Mouse (Mus musculus): Measurements from ENCODE around the gene Timm8a2. TPM values are rescaled to one million over a fixed set of nuclear protein-coding genes. Genes with fewer than 3 reads are reported as not detected.

The Timm8a2 gene
- total and polyA plus RNA-seq, 3 experiments, result not detected

DNA sequence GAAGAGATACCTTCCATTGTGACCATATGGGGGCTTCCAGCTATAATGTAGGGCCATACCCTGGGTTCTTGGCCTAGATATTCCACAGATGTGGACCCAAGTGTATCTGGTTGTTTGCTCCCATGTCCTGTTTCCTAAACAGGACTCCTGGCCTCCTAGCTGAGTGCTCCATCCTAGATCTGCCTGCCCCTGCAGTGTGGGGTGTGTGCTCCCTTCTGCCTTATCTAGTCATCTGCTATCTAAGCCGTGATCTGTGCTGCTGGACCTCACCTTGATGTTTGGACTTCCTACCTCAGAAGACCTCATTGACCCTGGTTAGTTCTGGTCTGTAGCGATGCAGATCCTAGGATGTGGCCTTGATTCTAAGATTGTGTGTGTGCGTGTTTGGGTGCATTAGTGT lies 44.6 kb upstream of the Timm8a2 start:
- H3K4me3 ChIP-seq, result no peak overlapping the region
- TF ChIP-seq CTCF (IDR thresholded peaks at IDR 0.05) (no peak), POLR2A (IDR thresholded peaks at IDR 0.05; ENCODE audit: insufficient read depth, low read depth, low read length) (no peak), EP300 (IDR thresholded peaks at IDR 0.05; ENCODE audit: insufficient read depth, low read depth, low read length) (no peak)
- no peak overlapping the region for H3K27ac ChIP-seq
- no peaks in the 10 kb centered on the region for H3K36me3 ChIP-seq (ENCODE audit: control insufficient read depth, insufficient read depth, low read length)
- no peaks in the 10 kb centered on the region for H3K79me2 ChIP-seq (replicated peaks; ENCODE audit: control insufficient read depth, insufficient read depth, low read length)
- intact Hi-C loops (cut with DNase I), result no loop called here
- 96% methylated on average over 3 of the region's 3 CpGs for WGBS
- no peaks in the 10 kb centered on the region for H3K27me3 ChIP-seq (ENCODE audit: control insufficient read depth, insufficient read depth, low read length)
- peaks cover 4% of the 10 kb centered on the region; the same call in 1 of the 2 replicates for H3K4me1 ChIP-seq (ENCODE audit: control insufficient read depth, insufficient read depth, low read length)
- H3K9ac ChIP-seq (ENCODE audit: low read depth, low read length), result no peak overlapping the region
- no peak for DNase-seq

DNA sequence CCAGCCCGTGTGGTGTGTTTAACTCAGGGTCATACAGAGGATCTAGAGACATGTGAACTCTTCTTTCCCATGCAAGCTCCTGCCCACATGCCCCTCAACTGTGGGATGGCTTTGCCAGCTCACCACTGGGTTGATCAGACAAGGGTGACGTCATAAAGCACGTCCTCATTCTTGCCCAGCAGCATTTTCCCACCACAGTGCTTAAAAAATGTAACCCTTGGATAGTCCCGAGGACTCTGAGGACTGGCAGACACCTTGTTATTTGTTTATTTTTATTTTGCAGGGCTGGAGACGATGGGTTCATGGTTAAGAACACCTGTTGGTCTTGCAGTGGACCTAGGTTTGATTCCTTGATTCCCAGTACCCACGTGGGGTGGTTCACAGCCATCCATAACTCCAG lies 43.6 kb upstream of the Timm8a2 start:
- H3K9ac ChIP-seq (ENCODE audit: low read depth, low read length), result no peak overlapping the region
- DNase-seq, result no peak
- no peaks in the 10 kb centered on the region for H3K36me3 ChIP-seq (ENCODE audit: control insufficient read depth, insufficient read depth, low read length)
- intact Hi-C loops (cut with DNase I), result no loop called here
- no peaks in the 10 kb centered on the region for H3K79me2 ChIP-seq (replicated peaks; ENCODE audit: control insufficient read depth, insufficient read depth, low read length)
- H3K4me1 ChIP-seq (ENCODE audit: control insufficient read depth, insufficient read depth, low read length), result peaks cover 4% of the 10 kb centered on the region; the same call in 1 of the 2 replicates
- H3K27me3 ChIP-seq (ENCODE audit: control insufficient read depth, insufficient read depth, low read length), result no peaks in the 10 kb centered on the region
- no peak overlapping the region for H3K4me3 ChIP-seq
- WGBS, result 90% methylated on average over 6 of the region's 6 CpGs
- TF ChIP-seq EP300 (IDR thresholded peaks at IDR 0.05; ENCODE audit: insufficient read depth, low read depth, low read length), result no peak
- no peak for TF ChIP-seq CTCF (IDR thresholded peaks at IDR 0.05)
- no peak for TF ChIP-seq POLR2A (IDR thresholded peaks at IDR 0.05; ENCODE audit: insufficient read depth, low read depth, low read length)
- H3K27ac ChIP-seq, result no peak overlapping the region

DNA sequence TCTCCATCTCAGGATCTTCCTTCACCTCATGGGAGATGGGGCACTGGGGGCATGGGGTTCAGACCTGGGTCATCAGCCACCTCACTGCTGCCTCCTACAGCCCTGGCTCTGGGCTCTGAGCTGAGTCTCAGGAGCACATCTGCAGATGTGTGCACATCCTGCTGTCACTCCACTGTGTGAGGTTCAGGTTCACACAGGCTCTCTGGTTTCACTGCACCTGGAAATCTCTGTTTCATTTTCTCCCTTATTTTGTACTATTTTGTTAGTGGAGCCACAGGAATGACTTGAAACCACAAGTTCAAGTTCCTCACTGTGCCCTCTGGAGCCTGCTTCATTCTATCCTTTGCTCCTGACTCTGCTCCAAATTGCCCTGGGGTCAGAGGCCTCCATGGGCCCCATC lies 42.6 kb upstream of the Timm8a2 start:
- Histone ChIP-seq H3K4me3 (no peak overlapping the region), H3K27me3 (ENCODE audit: control insufficient read depth, insufficient read depth, low read length) (no peaks in the 10 kb centered on the region), H3K9ac (ENCODE audit: low read depth, low read length) (no peak overlapping the region), H3K4me1 (ENCODE audit: control insufficient read depth, insufficient read depth, low read length) (peaks cover 4% of the 10 kb centered on the region), H3K79me2 (replicated peaks; ENCODE audit: control insufficient read depth, insufficient read depth, low read length) (no peaks in the 10 kb centered on the region), H3K36me3 (ENCODE audit: control insufficient read depth, insufficient read depth, low read length) (no peaks in the 10 kb centered on the region), H3K27ac (no peak overlapping the region)
- intact Hi-C loops (cut with DNase I), result no loop called here
- TF ChIP-seq EP300 (IDR thresholded peaks at IDR 0.05; ENCODE audit: insufficient read depth, low read depth, low read length) (no peak), CTCF (IDR thresholded peaks at IDR 0.05) (no peak), POLR2A (IDR thresholded peaks at IDR 0.05; ENCODE audit: insufficient read depth, low read depth, low read length) (no peak)
- DNase-seq, result no peak

DNA sequence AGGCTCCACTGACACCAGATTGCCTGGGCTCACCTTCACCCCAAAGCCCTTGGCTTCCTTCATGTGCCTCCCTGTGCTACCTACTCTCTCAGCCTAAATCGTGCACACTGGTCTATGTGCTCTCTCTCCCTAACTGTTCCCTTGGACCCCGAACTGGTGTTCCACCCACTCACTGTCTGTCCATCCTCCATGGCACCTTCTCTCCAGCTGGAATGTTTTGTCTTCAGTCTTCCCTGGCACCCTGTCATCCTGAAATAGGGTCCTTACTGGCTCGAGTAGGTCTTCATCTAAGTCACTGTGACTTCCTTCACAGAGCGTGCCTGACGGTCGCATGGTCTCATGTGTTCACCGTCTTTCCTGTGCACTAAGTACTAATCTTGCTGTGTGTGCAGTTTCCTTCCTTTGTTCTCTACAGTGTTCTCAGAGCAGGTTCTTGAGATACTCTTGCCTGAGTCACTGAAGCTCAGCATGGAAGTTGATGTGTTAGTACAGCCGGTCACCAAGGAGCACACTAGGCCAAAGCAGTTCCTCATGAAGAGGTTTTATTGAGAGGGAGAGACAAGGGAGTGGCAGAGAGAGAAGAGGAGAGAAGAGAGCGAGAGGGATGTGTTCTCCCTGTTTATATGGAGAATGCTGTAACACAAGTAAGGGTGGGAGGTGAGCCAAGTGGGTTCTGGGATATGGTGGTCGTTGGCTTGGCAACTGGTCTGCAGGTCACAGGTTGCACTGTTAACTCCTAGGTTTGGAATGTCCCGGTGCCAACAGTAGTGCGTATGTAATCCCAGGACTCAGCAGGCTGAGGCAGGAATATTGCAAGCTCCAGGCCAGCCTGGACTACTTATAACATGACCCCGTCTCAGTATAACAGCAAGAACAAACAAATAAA lies 41.8 kb upstream of the Timm8a2 start:
- 60% methylated on average over 13 of the region's 13 CpGs for WGBS

DNA sequence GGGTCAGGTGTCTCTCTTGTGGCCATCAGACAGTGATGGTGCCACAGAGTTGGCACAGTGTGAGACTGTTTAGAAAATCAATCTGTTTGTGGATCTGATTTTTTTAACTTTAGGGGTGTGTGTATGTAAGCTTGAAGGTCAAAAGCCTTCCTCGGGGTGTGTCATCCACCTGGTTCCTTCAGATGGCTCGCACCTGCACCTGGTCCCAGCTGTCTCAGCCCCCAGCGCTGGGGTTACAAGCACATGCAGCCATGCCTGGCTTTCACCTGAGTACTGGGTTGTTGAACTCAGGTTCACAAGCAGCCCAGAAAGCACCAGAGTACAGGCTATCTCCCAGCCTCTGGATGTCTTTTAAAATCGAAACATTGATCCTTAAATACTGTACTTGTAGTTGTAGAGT lies 40.9 kb upstream of the Timm8a2 start:
- Histone ChIP-seq H3K27ac (no peak overlapping the region), H3K4me3 (no peak overlapping the region), H3K79me2 (replicated peaks; ENCODE audit: control insufficient read depth, insufficient read depth, low read length) (no peaks in the 10 kb centered on the region), H3K9ac (ENCODE audit: low read depth, low read length) (no peak overlapping the region), H3K36me3 (ENCODE audit: control insufficient read depth, insufficient read depth, low read length) (no peaks in the 10 kb centered on the region), H3K27me3 (ENCODE audit: control insufficient read depth, insufficient read depth, low read length) (no peaks in the 10 kb centered on the region), H3K4me1 (ENCODE audit: control insufficient read depth, insufficient read depth, low read length) (peaks cover 3% of the 10 kb centered on the region)
- intact Hi-C loops (cut with DNase I), result no loop called here
- WGBS, result 94% methylated on average over 4 of the region's 4 CpGs
- DNase-seq, result no peak
- TF ChIP-seq EP300 (IDR thresholded peaks at IDR 0.05; ENCODE audit: insufficient read depth, low read depth, low read length) (no peak), CTCF (IDR thresholded peaks at IDR 0.05) (no peak), POLR2A (IDR thresholded peaks at IDR 0.05; ENCODE audit: insufficient read depth, low read depth, low read length) (no peak)

More for the DNA sequence above, 41.8 kb upstream of the Timm8a2 start:
- Histone ChIP-seq H3K27ac (no peak overlapping the region), H3K4me3 (no peak overlapping the region), H3K4me1 (ENCODE audit: control insufficient read depth, insufficient read depth, low read length) (peaks cover 3% of the 10 kb centered on the region), H3K79me2 (replicated peaks; ENCODE audit: control insufficient read depth, insufficient read depth, low read length) (no peaks in the 10 kb centered on the region), H3K27me3 (ENCODE audit: control insufficient read depth, insufficient read depth, low read length) (no peaks in the 10 kb centered on the region), H3K36me3 (ENCODE audit: control insufficient read depth, insufficient read depth, low read length) (no peaks in the 10 kb centered on the region), H3K9ac (ENCODE audit: low read depth, low read length) (no peak overlapping the region)
- intact Hi-C loops (cut with DNase I), result no loop called here
- no peak for DNase-seq
- no peak for TF ChIP-seq CTCF (IDR thresholded peaks at IDR 0.05)
- TF ChIP-seq POLR2A (IDR thresholded peaks at IDR 0.05; ENCODE audit: insufficient read depth, low read depth, low read length), result no peak
- TF ChIP-seq EP300 (IDR thresholded peaks at IDR 0.05; ENCODE audit: insufficient read depth, low read depth, low read length), result no peak

DNA sequence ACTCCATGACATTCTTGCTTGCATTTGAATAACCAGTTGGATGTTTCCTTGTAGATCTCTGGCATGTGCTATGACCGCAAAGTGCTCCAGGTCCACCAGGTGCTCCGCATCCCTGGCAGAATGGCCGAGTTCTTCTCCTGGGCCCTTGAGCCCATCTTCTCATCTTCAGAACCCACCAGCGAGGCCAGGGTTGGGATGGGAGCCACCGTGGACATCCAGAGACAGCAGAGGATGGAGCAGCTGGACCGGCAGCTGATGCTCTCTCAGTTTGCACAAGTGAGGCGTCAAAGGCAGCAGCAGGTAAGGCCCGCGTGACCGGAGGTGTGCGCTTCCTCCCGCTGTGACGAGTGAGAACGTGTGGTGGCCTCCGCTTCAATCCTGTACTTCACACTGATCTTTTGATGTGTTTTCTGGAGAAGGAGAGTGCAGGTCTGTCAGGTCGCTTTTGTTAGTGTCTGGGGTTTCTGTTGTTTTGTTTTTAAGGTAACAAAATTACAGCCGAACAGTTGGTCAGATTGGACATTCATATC lies 40.2 kb upstream of the Timm8a2 start:
- Histone ChIP-seq H3K27me3 (ENCODE audit: control insufficient read depth, insufficient read depth, low read length) (no peaks in the 10 kb centered on the region), H3K9ac (ENCODE audit: low read depth, low read length) (no peak overlapping the region), H3K36me3 (ENCODE audit: control insufficient read depth, insufficient read depth, low read length) (no peaks in the 10 kb centered on the region), H3K79me2 (replicated peaks; ENCODE audit: control insufficient read depth, insufficient read depth, low read length) (no peaks in the 10 kb centered on the region), H3K27ac (no peak overlapping the region), H3K4me1 (ENCODE audit: control insufficient read depth, insufficient read depth, low read length) (peaks cover 3% of the 10 kb centered on the region), H3K4me3 (no peak overlapping the region)
- DNase-seq, result no peak
- no peak for TF ChIP-seq POLR2A (IDR thresholded peaks at IDR 0.05; ENCODE audit: insufficient read depth, low read depth, low read length)
- no peak for TF ChIP-seq CTCF (IDR thresholded peaks at IDR 0.05)
- no peak for TF ChIP-seq EP300 (IDR thresholded peaks at IDR 0.05; ENCODE audit: insufficient read depth, low read depth, low read length)
- intact Hi-C loops (cut with DNase I), result no loop called here
- 95% methylated on average over 17 of the region's 17 CpGs for WGBS

All from heart, adult 2 months (tissue).